Mouse (Mus musculus): ENCODE results near the gene Ammecr1.

Gene Ammecr1

GRCm38 (mm10) chrX:142829866-142830470, 136.6 kb downstream of the Ammecr1 start:
- DNase-seq (ENCODE audit: low spot score in 2 of 2): no peak

- DNase-seq (ENCODE audit: low spot score in 2 of 2): no peak
These were observed 137.3 kb downstream of the Ammecr1 start for GRCm38 (mm10) chrX:142829267-142829666.

DNA sequence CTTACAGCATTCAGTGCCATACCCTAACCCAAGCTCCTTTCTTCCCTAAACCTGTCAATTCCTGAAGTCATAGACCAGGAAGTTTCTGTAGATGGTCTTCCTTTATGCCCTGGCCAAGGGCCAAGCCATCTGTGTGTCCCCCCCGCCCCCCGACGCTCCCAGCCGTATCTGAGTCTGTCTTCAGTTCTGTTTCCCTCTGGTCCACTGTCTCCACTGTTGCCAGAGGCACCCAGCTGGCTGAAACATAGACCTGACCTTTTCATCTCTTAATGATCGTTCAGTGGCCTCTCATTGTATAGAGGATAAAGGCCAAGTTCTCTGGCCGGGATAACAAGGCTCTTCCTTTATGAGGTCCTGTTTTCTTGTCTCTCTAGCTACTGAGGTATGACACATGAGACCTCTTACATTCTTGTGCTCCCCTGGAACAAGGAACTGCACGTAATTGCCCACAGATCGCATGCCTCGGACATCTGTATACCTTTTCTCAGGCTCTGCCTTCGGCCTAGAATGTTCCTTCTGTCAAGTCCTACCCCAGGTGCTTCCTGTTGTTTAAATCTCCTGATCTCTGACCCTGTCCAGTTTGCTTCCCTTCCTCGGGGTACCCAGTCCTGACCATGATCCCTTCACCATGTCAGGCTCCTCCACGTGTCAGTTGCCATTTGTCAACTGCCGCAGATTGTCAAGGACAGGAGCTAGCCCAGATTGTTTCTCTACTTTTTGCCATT, 138.2 kb downstream of the Ammecr1 start:
- DNase-seq (ENCODE audit: low spot score in 2 of 2): no peak

DNA sequence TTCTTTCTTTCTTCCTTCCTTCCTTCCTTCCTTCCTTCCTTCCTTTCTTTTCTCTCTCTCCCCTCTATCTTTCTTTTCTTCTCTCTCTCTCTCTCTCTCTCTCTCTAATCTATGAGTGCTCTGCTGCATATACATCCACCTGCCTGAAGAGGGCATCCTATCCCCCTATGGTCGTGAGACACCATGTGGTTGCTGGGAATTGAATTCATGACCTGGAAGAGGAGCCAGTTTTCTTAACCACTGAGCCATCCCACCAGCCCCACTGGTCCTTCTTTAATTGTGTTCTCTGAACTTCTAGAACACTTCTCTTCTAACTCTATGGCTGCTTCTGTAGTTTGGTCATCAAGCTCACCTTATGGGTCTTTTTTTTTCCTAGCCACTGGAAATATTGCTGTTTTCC, 138.9 kb downstream of the Ammecr1 start:
- no peak for DNase-seq (ENCODE audit: low spot score in 2 of 2)

- DNase-seq (ENCODE audit: low spot score in 2 of 2): no peak
These were observed 141.2 kb downstream of the Ammecr1 start for GRCm38 (mm10) chrX:142825309-142825708.

GRCm38 (mm10) chrX:142821846-142822245, 144.7 kb downstream of the Ammecr1 start:
- peak in 1 of 2 experiments; percentile 45 for DNase-seq (ENCODE audit: low spot score in 2 of 2)

- DNase-seq (ENCODE audit: low spot score in 2 of 2): no peak
These were observed 145.3 kb downstream of the Ammecr1 start for GRCm38 (mm10) chrX:142821239-142821638.

GRCm38 (mm10) chrX:142818057-142818682, 148.4 kb downstream of the Ammecr1 start:
- DNase-seq (ENCODE audit: low spot score in 2 of 2): peak in 1 of 2 experiments; percentile 42

GRCm38 (mm10) chrX:142813146-142813545, 153.4 kb downstream of the Ammecr1 start:
- DNase-seq (ENCODE audit: low spot score in 2 of 2): peak in 1 of 2 experiments; percentile 22

DNA sequence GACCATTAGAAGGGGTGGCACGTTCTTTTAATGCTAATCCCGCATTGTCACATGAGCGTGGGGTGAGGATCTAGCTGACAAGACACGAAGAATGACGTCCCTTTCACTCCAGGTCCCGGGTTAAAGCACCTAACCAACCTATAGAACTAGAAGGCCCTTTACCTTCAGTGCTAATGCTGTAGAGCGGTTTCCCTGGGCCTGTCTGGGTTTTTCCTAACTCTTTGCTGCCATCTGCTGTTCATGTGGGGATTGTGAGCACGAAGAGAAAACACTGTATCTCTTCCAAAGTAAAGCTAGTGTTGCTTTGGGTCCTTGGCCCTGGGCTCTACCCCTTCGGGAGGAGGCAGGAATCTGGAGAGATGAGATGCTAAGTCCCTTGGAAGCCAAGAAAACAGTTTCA, 158.1 kb downstream of the Ammecr1 start:
- DNase-seq (ENCODE audit: low spot score in 2 of 2): peak in 1 of 2 experiments; percentile 59

DNA sequence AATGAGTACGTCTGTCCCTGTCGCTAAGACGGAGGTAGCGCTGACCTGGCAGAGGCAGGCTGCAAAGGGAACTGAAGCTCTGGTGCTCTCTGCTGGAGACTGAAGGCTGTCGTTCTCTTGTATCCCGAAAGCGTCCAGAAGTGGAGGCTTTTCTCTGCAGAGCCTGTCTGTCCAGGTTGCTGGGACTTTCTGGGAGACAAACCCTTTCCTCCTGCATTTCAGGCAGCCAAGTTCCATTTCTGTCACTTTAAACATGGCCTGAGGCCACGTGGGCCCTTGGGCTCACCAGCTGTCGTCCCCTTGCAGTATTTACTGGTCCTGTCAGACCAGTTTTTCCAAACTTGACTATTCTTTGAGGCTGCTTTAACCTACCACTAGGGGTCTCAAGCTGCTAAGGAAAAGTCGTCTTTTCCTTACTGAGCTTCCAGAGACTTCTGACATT, 159.9 kb downstream of the Ammecr1 start:
- DNase-seq (ENCODE audit: low spot score in 2 of 2): no peak

GRCm38 (mm10) chrX:142806126-142806525, 160.4 kb downstream of the Ammecr1 start:
- DNase-seq (ENCODE audit: low spot score in 2 of 2): no peak

DNA sequence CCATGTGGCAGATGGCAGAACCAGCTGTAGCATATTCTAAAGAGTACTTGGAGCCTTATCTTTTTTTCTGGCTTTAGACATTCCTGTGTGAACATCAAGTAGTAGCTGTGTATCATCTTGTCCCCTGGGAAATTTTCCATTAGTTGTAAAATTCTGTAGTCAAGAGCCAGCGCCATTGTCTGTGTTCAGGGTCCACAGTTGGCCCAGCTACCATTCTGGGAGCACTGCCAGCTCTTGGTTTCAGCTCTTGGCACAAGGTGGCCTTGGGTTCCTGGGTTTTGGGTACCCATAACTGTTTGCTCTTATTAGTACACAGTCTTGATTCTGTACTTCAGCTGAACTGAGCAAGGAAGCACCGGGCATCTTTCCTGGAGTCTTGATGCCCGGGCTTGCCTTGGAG, 161.9 kb downstream of the Ammecr1 start:
- DNase-seq (ENCODE audit: low spot score in 2 of 2): no peak

Data from thymus, postnatal 10 days (tissue).